Mouse (Mus musculus) kidney, adult 10 weeks (tissue): ENCODE data around the gene AW011738. TPM values are rescaled to one million over a fixed set of nuclear protein-coding genes. Genes with fewer than 3 reads are reported as not detected.

Experiments used
- polyA plus RNA-seq: library from polyadenylated mRNA; stranded (reverse); fragments of 350-450 nt; fragmentation: Illumina TruSeq; extraction: RNeasy Lipid Tissue Mini Kit (QIAGEN cat#74804); gene quantifications from one replicate; pipeline ENCODE4 v1.2.3, GENCODE M21; 2014; ENCODE audit warnings: low read depth, low replicate concordance

AW011738 gene
- 0.77 TPM for polyA plus RNA-seq

DNA sequence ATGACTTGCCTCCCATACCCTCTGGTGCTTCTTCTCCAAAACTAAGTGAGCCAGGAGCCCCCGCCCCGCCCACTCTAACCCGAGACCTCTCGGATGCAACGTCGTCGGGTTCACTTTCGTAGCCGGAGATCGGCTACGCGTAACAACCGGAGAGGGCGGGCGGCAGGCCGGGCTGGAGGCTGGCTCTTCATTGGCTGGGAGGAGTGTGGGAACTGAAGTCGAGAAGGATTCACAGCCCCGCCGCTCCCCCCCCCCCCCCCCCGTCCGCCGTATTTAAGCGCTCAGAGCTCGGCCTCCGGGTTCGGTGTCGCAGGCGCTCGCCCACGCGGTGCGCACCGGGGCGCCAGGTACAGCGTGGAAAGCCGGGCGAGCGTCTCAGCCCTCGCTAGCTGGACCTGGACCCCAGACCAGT is at the start of gene AW011738:
TSS of gene AW011738 (plus strand) at position 304 of the 412 bp plus-strand sequence.

DNA sequence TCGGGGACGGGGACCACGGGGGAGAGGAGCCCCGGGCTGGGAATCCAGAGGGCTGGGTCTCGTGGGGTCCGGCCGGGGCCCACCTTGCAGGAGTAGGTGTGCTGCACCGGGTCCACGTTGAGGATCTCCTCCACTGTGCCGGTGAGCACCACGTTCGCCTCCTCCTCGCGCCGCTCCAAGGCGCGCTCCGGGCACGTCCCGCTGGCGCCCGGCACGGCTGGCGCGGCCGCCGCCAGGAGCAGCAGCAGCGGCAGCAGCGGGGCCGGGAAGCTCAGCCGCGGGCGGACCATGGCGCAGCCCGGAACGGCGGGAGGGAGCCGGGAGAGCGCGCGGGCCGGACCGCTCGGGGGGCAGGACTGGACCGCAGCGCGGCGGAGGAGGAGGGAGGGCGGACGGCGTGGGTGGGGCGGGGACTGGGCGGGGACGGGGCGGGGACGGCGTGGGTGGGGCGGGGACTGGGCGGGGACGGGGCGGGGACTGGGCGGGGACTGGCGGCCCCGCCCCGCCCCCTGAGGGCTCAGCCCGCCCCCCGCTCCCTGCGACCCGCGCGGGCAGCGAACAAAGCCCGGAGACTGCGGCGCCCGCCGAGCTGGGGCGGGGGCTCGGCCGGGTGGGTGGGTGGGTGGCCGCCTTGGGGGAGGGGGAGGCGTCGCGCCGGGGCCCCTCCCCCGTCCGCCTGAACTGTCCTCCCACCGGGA is 5.8 kb upstream of the AW011738 start, which contains the start of gene Agrn:
TSS of gene Agrn (minus strand) at position 358 of the 698 bp plus-strand sequence.

DNA sequence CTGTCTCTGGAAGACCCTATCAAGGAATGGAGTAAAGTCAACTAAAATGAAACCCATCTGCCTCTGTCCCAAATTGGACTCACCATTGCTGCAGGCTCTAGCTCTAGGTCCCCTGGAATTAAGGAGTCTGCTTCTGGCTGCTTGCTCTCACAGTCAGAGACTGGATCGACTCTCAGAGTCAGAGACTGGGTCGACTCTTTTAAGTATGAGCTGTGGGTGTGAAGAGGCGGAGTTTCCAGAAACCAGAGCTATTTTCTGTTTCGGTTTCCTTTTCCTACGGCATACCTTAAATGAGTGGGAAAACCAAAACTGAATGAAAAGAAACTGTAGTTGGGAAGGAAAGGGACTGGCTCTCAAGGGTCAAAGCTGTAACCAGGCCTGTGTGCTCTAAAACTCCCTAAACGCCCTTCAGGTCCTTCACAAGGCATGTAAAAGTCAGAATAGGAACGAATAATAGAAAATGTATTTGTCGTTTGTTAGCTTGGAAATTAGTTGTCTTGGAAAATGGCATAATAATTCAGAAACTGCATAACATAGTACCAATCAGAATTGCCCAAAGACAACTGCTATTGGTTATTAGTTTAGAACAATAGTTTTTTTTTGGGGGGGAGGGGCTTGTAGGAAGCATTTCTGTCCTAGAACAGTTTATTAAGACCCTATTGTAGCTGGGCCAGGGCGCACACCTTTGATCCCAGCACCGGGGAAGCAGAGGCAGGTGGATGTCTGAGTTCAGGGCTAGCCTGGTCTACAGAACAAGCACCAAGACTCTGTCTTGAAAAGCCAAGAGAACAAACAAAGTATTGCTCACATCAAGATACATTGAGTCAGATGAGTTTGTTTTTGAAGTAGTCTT is 2.3 kb upstream of the AW011738 start, which contains the start of gene Isg15:
TSS of gene Isg15 (minus strand) at position 196 of the 853 bp plus-strand sequence.

DNA sequence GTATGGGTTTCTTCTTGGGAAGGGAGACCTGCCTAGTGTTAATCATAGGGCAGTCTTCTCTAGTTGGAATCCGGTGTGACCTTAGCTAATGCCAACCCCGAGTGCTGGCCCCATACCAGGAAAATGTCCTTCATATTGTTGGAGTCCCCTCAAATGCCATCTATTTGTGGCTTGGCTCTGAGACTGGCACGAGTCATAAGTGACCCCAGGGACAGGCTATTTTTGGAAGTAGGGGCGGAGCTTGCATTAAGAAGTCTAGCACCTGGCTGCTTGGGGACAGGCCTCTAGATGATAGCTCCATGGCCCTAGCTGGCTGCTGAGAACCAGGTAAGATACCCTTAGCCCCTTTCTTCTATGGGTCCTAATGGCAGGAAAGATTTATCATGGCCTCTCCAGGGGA is 12.5 kb downstream of the AW011738 start, which contains the start of gene Perm1:
TSS of gene Perm1 (plus strand) at position 220 of the 400 bp plus-strand sequence.

DNA sequence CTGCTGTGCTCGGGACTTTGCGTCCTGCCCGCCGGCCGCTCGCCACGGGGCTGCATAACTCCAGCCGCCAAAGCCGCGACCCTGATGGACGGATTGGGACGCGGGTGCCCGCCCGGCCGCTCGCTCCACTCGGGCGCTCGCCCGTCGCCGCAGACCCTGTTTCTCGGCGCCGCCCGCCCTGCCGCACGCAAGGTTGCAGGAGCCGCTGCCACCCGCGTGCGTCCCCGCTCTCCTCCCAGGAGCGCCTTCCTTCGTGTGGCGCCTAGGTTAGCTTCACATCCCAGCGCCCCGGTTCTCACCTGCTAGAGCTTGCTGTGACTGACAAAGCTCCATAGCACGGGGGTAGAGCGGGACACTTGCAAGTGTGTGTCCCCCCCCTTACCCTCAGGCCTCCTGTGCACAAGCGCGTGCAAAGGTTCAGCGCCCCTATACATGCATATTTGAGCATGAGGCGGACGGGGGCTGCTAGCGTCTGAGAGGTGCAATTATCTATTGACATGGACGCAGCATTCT is 31.7 kb downstream of the AW011738 start, which contains the start of gene Plekhn1:
TSS of gene Plekhn1 (minus strand) at position 157 of the 513 bp plus-strand sequence.

DNA sequence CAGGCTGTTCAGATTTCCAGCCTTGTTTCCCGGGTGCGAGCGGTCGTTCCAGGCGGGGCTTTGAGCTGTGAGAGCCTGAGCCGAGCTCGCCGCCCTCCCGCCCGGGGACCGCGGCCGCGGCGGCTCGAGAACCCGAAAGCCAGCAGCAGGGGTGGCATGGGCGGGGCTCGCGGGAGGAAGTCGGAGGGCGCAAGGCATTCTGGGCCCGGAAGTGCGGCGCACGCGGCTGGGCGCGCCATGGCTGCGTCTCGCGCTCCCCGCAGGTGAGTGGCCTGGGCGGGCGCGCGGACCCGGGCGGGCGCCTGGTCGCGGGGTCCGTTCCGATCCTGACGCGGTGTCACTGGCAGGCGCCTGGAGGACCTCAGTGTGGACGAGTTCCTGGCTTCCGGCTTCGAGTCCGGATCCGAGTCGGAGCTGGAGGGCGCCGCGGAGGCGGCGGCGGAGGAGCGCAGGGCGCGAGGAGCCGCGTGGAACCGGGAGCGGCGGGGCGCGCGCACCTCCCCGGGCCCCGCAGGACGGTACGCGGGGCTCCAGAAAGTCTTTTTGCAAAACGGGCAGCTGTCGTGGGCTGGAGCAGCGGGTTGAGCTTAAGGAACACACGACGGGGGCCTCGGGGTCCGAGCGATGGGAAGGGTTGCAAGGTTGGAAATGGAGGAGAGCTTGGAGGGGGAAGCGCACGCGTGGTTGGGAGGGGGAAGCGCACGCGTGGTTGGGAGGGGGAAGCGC is 32.9 kb downstream of the AW011738 start, which contains the start of gene Noc2l:
TSS of gene Noc2l (plus strand) at position 203 of the 726 bp plus-strand sequence.

Other genes starting within 250 kb of the AW011738 start
- 28.0 TPM for gene C1qtnf12, start 241.0 kb upstream of the AW011738 start, polyA plus RNA-seq
- gene B3galt6, start 210.7 kb upstream of the AW011738 start, polyA plus RNA-seq, result 5.6 TPM
- 121 TPM for gene Sdf4, start 210.4 kb upstream of the AW011738 start, polyA plus RNA-seq
- gene Tnfrsf4, start 189.5 kb upstream of the AW011738 start, polyA plus RNA-seq, result not detected
- not detected for gene Tnfrsf18, start 177.1 kb upstream of the AW011738 start, polyA plus RNA-seq
- 0.61 TPM for gene Ttll10, start 143.9 kb upstream of the AW011738 start, polyA plus RNA-seq
- gene 9430015G10Rik, start 93.3 kb upstream of the AW011738 start, polyA plus RNA-seq, result 1.5 TPM
- not detected for gene Rnf223, start 72.8 kb upstream of the AW011738 start, polyA plus RNA-seq
- gene Agrn, start 5.8 kb upstream of the AW011738 start, polyA plus RNA-seq, result 20.3 TPM
- not detected for gene Isg15, start 2.5 kb upstream of the AW011738 start, polyA plus RNA-seq
- gene Perm1, start 12.6 kb downstream of the AW011738 start, polyA plus RNA-seq, result 2.7 TPM
- gene Plekhn1, start 31.6 kb downstream of the AW011738 start, polyA plus RNA-seq, result 2.0 TPM
- 4.9 TPM for gene Noc2l, start 32.7 kb downstream of the AW011738 start, polyA plus RNA-seq
- gene Samd11, start 52.4 kb downstream of the AW011738 start, polyA plus RNA-seq, result not detected
- not detected for gene Vmn2r-ps159, start 127.8 kb downstream of the AW011738 start, polyA plus RNA-seq